Mouse (Mus musculus) liver, postnatal 0 days (tissue): ENCODE data around the gene Klf7. TPM values are rescaled to one million over a fixed set of nuclear protein-coding genes. Genes with fewer than 3 reads are reported as not detected.
A peak's percentile ranks its signal among the peaks of the same experiment; 100 is the strongest.

ENCODE experiments used
- ATAC-seq: fragments of 200-750 bp; cut with Nextera tagmentation; 2 replicates; pipeline ENCODE4 v1.8.0; 2017; ENCODE audit warnings: mild to moderate bottlenecking, moderate library complexity
- DNase-seq: peaks from one replicate; pipeline ENCODE4 v3.0.0-alpha.2; 2016
- H3K27ac ChIP-seq: fragments of 300-500 bp; sonication (generic); 2 replicates; pipeline ENCODE4 v1.5.1; 2014; ENCODE audit warnings: antibody characterized with exemption, moderate library complexity, mild to moderate bottlenecking, low read depth
- H3K27me3 ChIP-seq: fragments of 300-500 bp; sonication (generic); 2 replicates; pipeline ENCODE4 v1.6.1; 2014; ENCODE audit warnings: low read length, control low read depth, mixed read lengths; ENCODE audit not compliant: insufficient read depth
- H3K36me3 ChIP-seq: fragments of 300-500 bp; sonication (generic); replicated peaks from 2 replicates; pipeline ENCODE4 v1.6.1; 2014; ENCODE audit warnings: mild to moderate bottlenecking, control low read depth, low read length, moderate library complexity, mixed read lengths; ENCODE audit not compliant: insufficient read depth
- H3K4me1 ChIP-seq: fragments of 300-500 bp; sonication (generic); 2 replicates; pipeline ENCODE4 v1.6.1; 2014; ENCODE audit warnings: antibody characterized with exemption, mild to moderate bottlenecking, control low read depth; ENCODE audit not compliant: insufficient read depth
- H3K4me2 ChIP-seq: fragments of 300-500 bp; sonication (generic); 2 replicates; pipeline ENCODE4 v1.6.1; 2014; ENCODE audit warnings: low read depth, mild to moderate bottlenecking, low read length, moderate library complexity, mixed read lengths
- H3K4me3 ChIP-seq: fragments of 300-500 bp; sonication (generic); 2 replicates; pipeline ENCODE4 v1.5.1; 2014; ENCODE audit warnings: low read depth, low read length
- H3K9ac ChIP-seq: fragments of 300-500 bp; sonication (generic); replicated peaks from 2 replicates; pipeline ENCODE4 v1.6.1; 2014; ENCODE audit warnings: mild to moderate bottlenecking, moderate library complexity
- H3K9me3 ChIP-seq: fragments of 300-500 bp; sonication (generic); 2 replicates; pipeline ENCODE4 v1.6.1; 2016; ENCODE audit warnings: mild to moderate bottlenecking, control low read depth, low read length, mixed read lengths
- CTCF ChIP-seq: sonication (generic); IDR thresholded peaks from 2 replicates; pipeline ENCODE4 v1.5.1; 2016; ENCODE audit warnings: antibody characterized with exemption, low read depth
- EP300 ChIP-seq: IDR thresholded peaks from 2 replicates; pipeline ENCODE4 v1.6.1; 2016; ENCODE audit warnings: antibody characterized with exemption, low read depth, mild to moderate bottlenecking
- WGBS: fragments of 180-500 bp; shearing (Covaris S2); extraction: QIAGEN DNeasy Blood & Tissue Kit; methylation state at CpG from one replicate; pipeline ENCODE4 v1.1.7; 2014; ENCODE audit not compliant: insufficient replicate concordance; 5-methylcytosine and 5-hydroxymethylcytosine counted together
- polyA plus RNA-seq: library from polyadenylated mRNA; unstranded; fragments of >200 nt; fragmentation: Nextera tagmentation; extraction: Ambion mirVana; gene quantifications from 2 replicates; pipeline ENCODE4 v1.2.1, GENCODE M21; 2015

Gene Klf7
- polyA plus RNA-seq, 1 experiment from 2014 or later: 4.8 TPM

GRCm38 (mm10) chr1:64038343-64038742 lies 83.7 kb downstream of the Klf7 start:
- DNase-seq (no peak), ATAC-seq (no peak)
- H3K4me1 ChIP-seq: peaks cover 28% of the 10 kb centered on the region
- H3K4me2 ChIP-seq: no peak overlapping the region
- no peak overlapping the region for H3K4me3 ChIP-seq
- WGBS: 68% methylated on average over 5 of the region's 5 CpGs
- no peak for TF ChIP-seq EP300
- no peak for TF ChIP-seq CTCF
- no peak overlapping the region for H3K9ac ChIP-seq
- H3K9me3 ChIP-seq: no peaks in the 10 kb centered on the region
- H3K27ac ChIP-seq: no peak overlapping the region
- peaks cover 8% of the 10 kb centered on the region; the same call in 1 of the 2 replicates for H3K36me3 ChIP-seq
- no peaks in the 10 kb centered on the region for H3K27me3 ChIP-seq

DNA sequence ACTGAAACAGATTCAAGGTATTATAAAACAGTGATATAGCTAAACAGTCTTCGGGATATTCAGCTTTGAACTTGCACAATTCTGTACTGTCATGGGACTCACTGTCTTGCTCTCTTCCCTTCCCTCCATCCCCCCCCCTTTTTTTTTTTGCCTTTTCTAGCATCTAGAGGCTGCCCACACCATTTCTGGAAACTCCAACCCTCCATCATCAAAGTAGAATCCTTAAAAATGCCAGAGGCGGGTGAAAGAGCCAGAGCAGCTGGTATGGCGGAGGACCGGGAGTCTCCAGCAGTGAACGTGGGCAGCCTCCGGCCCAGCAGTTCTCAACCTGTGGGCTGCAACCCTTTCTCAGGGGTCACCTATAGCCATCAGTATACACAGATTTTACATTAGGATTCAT lies 84.3 kb downstream of the Klf7 start:
- DNase-seq (no peak), ATAC-seq (no peak)
- peaks cover 28% of the 10 kb centered on the region for H3K4me1 ChIP-seq
- H3K9ac ChIP-seq: no peak overlapping the region
- no peak overlapping the region; the same call in 1 of the 2 replicates for H3K27ac ChIP-seq
- no peaks in the 10 kb centered on the region for H3K27me3 ChIP-seq
- no peak overlapping the region for H3K4me3 ChIP-seq
- TF ChIP-seq EP300 (no peak), CTCF (no peak)
- peaks cover 8% of the 10 kb centered on the region; the same call in 1 of the 2 replicates for H3K36me3 ChIP-seq
- H3K9me3 ChIP-seq: no peaks in the 10 kb centered on the region
- WGBS: 89% methylated on average over 6 of the region's 6 CpGs
- no peak overlapping the region for H3K4me2 ChIP-seq

DNA sequence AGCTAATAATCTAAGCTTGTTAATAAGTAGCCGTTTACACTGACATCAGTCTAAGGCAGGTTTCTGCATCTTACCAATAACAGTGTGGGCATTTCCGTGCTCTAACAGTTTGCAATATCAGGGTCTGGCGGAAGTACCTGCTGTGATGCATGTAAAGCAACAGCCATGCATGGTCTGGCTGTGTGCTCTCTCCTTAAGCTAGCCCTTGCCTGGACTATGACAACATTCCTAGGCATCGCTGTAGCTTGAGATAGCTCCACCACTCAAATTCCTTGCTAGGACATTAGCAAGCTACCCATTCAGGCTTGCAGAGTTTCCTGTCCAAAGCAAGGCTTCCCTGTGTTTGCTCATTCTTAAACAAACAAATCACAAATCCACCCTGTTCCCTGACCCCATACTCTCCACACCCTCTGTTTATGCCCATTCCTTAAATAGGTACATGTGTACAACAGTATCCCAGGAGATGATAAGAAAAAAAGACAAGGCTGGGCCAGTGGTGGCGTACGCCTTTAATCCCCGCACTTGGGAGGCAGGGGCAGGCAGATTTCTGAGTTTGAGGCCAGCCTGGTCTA lies 85.1 kb downstream of the Klf7 start:
- Histone ChIP-seq H3K4me1 (peaks cover 28% of the 10 kb centered on the region), H3K9me3 (no peaks in the 10 kb centered on the region), H3K27ac (peak overlapping the region; percentile 60; the same call in 1 of the 2 replicates), H3K9ac (no peak overlapping the region), H3K4me3 (no peak overlapping the region), H3K36me3 (peaks cover 8% of the 10 kb centered on the region; the same call in 1 of the 2 replicates), H3K4me2 (0 out of 2 replicates have a peak overlapping the region, but pooled peaks have one; percentile 9), H3K27me3 (no peaks in the 10 kb centered on the region)
- WGBS: 61% methylated on average over 7 of the region's 7 CpGs
- TF ChIP-seq CTCF (no peak), EP300 (0 out of 2 replicates have a peak, but pooled peaks have one; percentile 6)
- DNase-seq (no peak), ATAC-seq (peak; percentile 59)

DNA sequence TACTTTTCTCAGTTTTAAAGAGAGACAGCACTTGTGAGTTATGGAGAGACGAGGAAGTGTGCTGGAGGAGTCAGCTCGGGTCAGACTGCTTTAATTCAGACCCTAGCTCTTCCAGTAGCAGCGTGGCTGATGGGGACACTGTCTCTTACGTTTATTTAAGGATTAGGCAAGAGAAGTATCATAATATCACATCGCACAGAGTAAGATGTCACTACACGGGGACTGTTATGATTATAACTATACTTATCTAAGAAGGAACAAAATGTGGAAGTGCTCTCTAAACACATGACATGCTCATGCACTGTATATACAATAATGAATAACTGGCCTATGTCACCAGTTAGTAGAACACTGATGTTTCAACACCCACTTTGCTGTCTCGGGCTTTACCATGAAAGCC lies 86.3 kb downstream of the Klf7 start:
- WGBS: 36% methylated on average over 7 of the region's 7 CpGs
- no peak for TF ChIP-seq EP300
- no peak for TF ChIP-seq CTCF
- no peak overlapping the region for H3K27ac ChIP-seq
- no peak overlapping the region for H3K9ac ChIP-seq
- ATAC-seq: no peak
- H3K4me1 ChIP-seq: peaks cover 27% of the 10 kb centered on the region
- no peak overlapping the region for H3K4me2 ChIP-seq
- H3K27me3 ChIP-seq: no peaks in the 10 kb centered on the region
- no peak for DNase-seq
- H3K9me3 ChIP-seq: no peaks in the 10 kb centered on the region
- no peak overlapping the region for H3K4me3 ChIP-seq
- peaks cover 8% of the 10 kb centered on the region; the same call in 1 of the 2 replicates for H3K36me3 ChIP-seq

- Histone ChIP-seq H3K9ac (no peak overlapping the region), H3K4me1 (peaks cover 26% of the 10 kb centered on the region), H3K27me3 (no peaks in the 10 kb centered on the region), H3K4me3 (no peak overlapping the region), H3K9me3 (no peaks in the 10 kb centered on the region), H3K27ac (no peak overlapping the region), H3K36me3 (peaks cover 8% of the 10 kb centered on the region; the same call in 1 of the 2 replicates), H3K4me2 (no peak overlapping the region)
- ATAC-seq: no peak
- peak; percentile 54 for DNase-seq
- 68% methylated on average over 15 of the region's 15 CpGs for WGBS
- TF ChIP-seq EP300 (peak; percentile 36; the same call in 1 of the 2 replicates), CTCF (no peak)
These were observed 86.8 kb downstream of the Klf7 start for GRCm38 (mm10) chr1:64035087-64035791.

DNA sequence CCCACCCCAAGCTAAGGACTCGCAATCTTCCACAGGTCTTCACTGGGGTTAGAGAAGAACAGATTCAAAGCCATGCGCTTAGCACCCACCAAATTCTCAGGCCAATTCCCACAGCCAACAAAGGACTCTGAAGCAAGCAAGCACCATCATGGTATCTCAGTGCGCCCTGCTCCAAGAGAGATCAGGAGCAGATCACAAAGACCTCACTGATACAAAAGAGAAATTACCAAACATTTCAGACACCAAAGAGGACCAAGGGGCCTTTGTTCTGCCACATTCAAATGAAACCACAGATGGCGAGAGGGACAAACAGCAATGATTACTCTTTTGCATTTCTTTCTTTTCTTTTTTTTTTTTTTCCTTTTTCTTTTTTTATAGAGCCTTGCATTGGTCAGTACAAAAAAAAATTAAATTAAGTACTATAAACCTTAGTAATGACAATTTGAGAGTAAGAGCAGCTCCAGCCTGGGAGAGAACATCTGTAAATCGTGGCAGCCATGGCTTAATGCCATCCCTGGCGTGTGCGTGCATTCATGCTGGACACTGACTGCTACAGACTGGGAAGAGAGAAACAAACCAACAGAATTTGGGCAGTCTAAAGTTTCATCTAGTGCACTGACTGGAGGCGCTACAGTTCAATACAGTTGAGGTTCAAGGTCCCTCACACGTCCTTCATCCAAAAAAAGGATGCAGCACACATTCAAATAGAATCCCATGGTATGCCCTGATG lies 89.4 kb downstream of the Klf7 start:
- Histone ChIP-seq H3K9me3 (no peaks in the 10 kb centered on the region), H3K9ac (no peak overlapping the region), H3K4me2 (no peak overlapping the region), H3K4me1 (peaks cover 22% of the 10 kb centered on the region), H3K36me3 (0 out of 2 replicates have a peak, but pooled peaks cover 2% of the 10 kb centered on the region), H3K27ac (no peak overlapping the region), H3K27me3 (no peaks in the 10 kb centered on the region), H3K4me3 (no peak overlapping the region)
- DNase-seq (no peak), ATAC-seq (no peak)
- WGBS: 83% methylated on average over 9 of the region's 9 CpGs
- TF ChIP-seq EP300 (no peak), CTCF (no peak)
